Mouse (Mus musculus): ENCODE data around the gene Hc. TPM values are rescaled to one million over a fixed set of nuclear protein-coding genes. Genes with fewer than 3 reads are reported as not detected.

Gene Hc
- polyA plus RNA-seq, 1 experiment from 2014 or later, result 0.26 TPM

DNA sequence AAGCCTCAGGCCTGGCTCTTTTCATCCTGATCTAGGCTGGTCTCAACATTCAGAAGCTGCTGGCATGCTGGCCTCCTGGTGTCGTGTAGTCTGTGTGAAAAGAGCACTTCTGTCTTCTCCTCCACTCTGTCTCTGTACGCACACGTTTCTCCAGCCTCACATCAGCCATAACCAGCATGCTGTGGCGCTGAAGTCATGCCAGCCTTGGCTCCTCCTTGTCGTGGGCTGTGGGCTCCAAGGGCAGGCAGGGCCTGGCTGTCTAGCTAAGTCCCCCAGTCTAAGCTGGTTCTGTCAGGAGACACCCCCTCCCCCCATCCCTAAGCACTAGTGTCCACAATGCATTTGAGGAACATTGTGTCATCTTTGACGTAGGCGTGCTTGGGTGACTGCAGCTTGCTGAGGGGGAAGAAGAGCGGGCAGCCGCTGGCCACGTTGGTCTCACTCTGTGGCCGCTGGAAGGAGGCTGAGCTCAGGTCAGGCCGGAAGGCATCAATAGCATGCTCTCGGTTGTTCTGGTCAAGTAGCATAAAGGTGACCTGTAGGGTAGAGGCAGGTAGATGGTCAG, 117.6 kb downstream of the Hc start:
- H3K27me3 ChIP-seq (ENCODE audit: control insufficient read depth, insufficient read depth, low read length), result no peaks in the 10 kb centered on the region
- no peak for ATAC-seq (ENCODE audit: low FRiP score)
- H3K4me1 ChIP-seq (ENCODE audit: control insufficient read depth, insufficient read depth, low read length), result no peaks in the 10 kb centered on the region
- DNase-seq (ENCODE audit: low spot score, missing footprints), result no peak
- no peak overlapping the region for H3K4me3 ChIP-seq (ENCODE audit: low read depth, low read length)
- no peaks in the 10 kb centered on the region for H3K9me3 ChIP-seq (ENCODE audit: control insufficient read depth, low read length)
- 82% methylated on average over 13 of the region's 13 CpGs for WGBS
- H3K4me2 ChIP-seq, result no peak overlapping the region
- no peaks in the 10 kb centered on the region for H3K36me3 ChIP-seq (ENCODE audit: control insufficient read depth, insufficient read depth, low read length)
- H3K9ac ChIP-seq (ENCODE audit: low read length), result no peak overlapping the region
- H3K27ac ChIP-seq (ENCODE audit: low read depth, low read length), result no peak overlapping the region

- DNase-seq (ENCODE audit: low spot score, missing footprints) (no peak), ATAC-seq (ENCODE audit: low FRiP score) (no peak)
- 79% methylated on average over 11 of the region's 11 CpGs for WGBS
- no peaks in the 10 kb centered on the region for H3K9me3 ChIP-seq (ENCODE audit: control insufficient read depth, low read length)
- H3K4me3 ChIP-seq (ENCODE audit: low read depth, low read length), result no peak overlapping the region
- no peak overlapping the region for H3K4me2 ChIP-seq
- no peak overlapping the region for H3K9ac ChIP-seq (ENCODE audit: low read length)
- no peaks in the 10 kb centered on the region for H3K27me3 ChIP-seq (ENCODE audit: control insufficient read depth, insufficient read depth, low read length)
- no peaks in the 10 kb centered on the region for H3K4me1 ChIP-seq (ENCODE audit: control insufficient read depth, insufficient read depth, low read length)
- no peaks in the 10 kb centered on the region for H3K36me3 ChIP-seq (ENCODE audit: control insufficient read depth, insufficient read depth, low read length)
- H3K27ac ChIP-seq (ENCODE audit: low read depth, low read length), result no peak overlapping the region
Measured at GRCm38 (mm10) chr2:34941061-34941675, 120.1 kb downstream of the Hc start.

DNA sequence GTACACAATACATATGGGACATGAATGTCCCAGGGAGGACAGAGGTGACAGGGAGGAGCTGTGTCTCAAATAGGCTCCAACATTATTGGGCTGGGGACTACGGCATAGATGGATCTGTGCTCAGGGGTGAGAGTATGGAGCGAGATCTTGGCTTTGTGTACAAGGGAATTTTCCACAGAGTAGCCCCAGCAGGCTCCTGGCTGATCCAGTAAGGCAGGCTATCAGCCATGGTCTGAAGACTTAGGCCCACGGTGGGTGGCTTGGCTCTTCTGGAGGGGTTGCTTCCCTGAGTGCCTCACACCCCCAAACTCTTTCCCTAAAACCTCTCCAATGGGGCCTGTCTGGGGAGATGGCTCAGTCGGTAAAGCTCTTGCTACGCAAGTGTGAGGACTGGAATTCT, 121.0 kb downstream of the Hc start:
- ATAC-seq (ENCODE audit: low FRiP score) (no peak), DNase-seq (ENCODE audit: low spot score, missing footprints) (no peak)
- Histone ChIP-seq H3K9me3 (ENCODE audit: control insufficient read depth, low read length) (no peaks in the 10 kb centered on the region), H3K9ac (ENCODE audit: low read length) (no peak overlapping the region), H3K4me2 (no peak overlapping the region), H3K36me3 (ENCODE audit: control insufficient read depth, insufficient read depth, low read length) (no peaks in the 10 kb centered on the region), H3K27me3 (ENCODE audit: control insufficient read depth, insufficient read depth, low read length) (no peaks in the 10 kb centered on the region), H3K4me1 (ENCODE audit: control insufficient read depth, insufficient read depth, low read length) (no peaks in the 10 kb centered on the region), H3K4me3 (ENCODE audit: low read depth, low read length) (no peak overlapping the region), H3K27ac (ENCODE audit: low read depth, low read length) (no peak overlapping the region)
- WGBS, result 78% methylated on average over 5 of the region's 5 CpGs

GRCm38 (mm10) chr2:34938269-34939208, 122.7 kb downstream of the Hc start:
- H3K4me3 ChIP-seq (ENCODE audit: low read depth, low read length), result no peak overlapping the region
- H3K9me3 ChIP-seq (ENCODE audit: control insufficient read depth, low read length), result no peaks in the 10 kb centered on the region
- H3K27me3 ChIP-seq (ENCODE audit: control insufficient read depth, insufficient read depth, low read length), result no peaks in the 10 kb centered on the region
- H3K4me1 ChIP-seq (ENCODE audit: control insufficient read depth, insufficient read depth, low read length), result no peaks in the 10 kb centered on the region
- no peaks in the 10 kb centered on the region for H3K36me3 ChIP-seq (ENCODE audit: control insufficient read depth, insufficient read depth, low read length)
- no peak for ATAC-seq (ENCODE audit: low FRiP score)
- H3K4me2 ChIP-seq, result no peak overlapping the region
- H3K27ac ChIP-seq (ENCODE audit: low read depth, low read length), result no peak overlapping the region
- no peak overlapping the region for H3K9ac ChIP-seq (ENCODE audit: low read length)
- WGBS, result 82% methylated on average over 8 of the region's 8 CpGs
- DNase-seq (ENCODE audit: low spot score, missing footprints), result no peak

DNA sequence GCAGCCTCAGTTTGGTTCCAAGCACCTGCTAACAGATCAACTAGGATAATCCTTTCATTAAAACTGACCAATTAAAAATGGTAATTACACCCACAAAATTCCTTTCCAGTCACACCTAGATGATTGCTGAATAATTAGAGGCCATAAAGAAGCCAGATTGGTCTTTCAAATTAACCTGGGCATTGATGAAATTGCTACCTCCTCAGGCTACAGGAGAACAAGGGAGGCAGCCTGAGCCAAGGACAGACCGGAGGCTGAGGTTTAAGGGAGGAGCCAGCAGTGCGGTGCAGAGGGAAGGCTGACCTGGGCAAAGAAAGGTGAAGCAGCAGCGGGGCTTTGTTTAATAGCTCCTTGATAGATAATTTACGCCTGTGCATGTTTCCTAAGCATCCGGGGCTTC, 123.8 kb downstream of the Hc start:
- H3K27me3 ChIP-seq (ENCODE audit: control insufficient read depth, insufficient read depth, low read length), result no peaks in the 10 kb centered on the region
- no peaks in the 10 kb centered on the region for H3K4me1 ChIP-seq (ENCODE audit: control insufficient read depth, insufficient read depth, low read length)
- no peak overlapping the region for H3K4me3 ChIP-seq (ENCODE audit: low read depth, low read length)
- ATAC-seq (ENCODE audit: low FRiP score) (no peak), DNase-seq (ENCODE audit: low spot score, missing footprints) (no peak)
- WGBS, result 48% methylated on average over 5 of the region's 5 CpGs
- no peak overlapping the region for H3K9ac ChIP-seq (ENCODE audit: low read length)
- H3K9me3 ChIP-seq (ENCODE audit: control insufficient read depth, low read length), result no peaks in the 10 kb centered on the region
- H3K27ac ChIP-seq (ENCODE audit: low read depth, low read length), result no peak overlapping the region
- no peak overlapping the region for H3K4me2 ChIP-seq
- H3K36me3 ChIP-seq (ENCODE audit: control insufficient read depth, insufficient read depth, low read length), result no peaks in the 10 kb centered on the region

Other genes with a start within 250 kb of the Hc start
- 63.7 and 66.8 TPM in 2 replicates for gene Fbxw2, start 235.1 kb downstream of the Hc start, polyA plus RNA-seq (2014; fragmentation: Nextera tagmentation; extraction: Ambion mirVana)
- gene Gm34653, start 228.4 kb downstream of the Hc start, polyA plus RNA-seq (2014; fragmentation: Nextera tagmentation; extraction: Ambion mirVana), result not detected in 2 replicates
- gene Cutal, start 187.0 kb downstream of the Hc start, polyA plus RNA-seq (2014; fragmentation: Nextera tagmentation; extraction: Ambion mirVana), result 0.05 and 0.11 TPM in 2 replicates
- gene Psmd5, start 186.5 kb downstream of the Hc start, polyA plus RNA-seq (2014; fragmentation: Nextera tagmentation; extraction: Ambion mirVana), result 122 and 129 TPM in 2 replicates
- 3.9 and 4.0 TPM in 2 replicates for gene Phf19, start 147.4 kb downstream of the Hc start, polyA plus RNA-seq (2014; fragmentation: Nextera tagmentation; extraction: Ambion mirVana)
- gene Traf1, start 99.7 kb downstream of the Hc start, polyA plus RNA-seq (2014; fragmentation: Nextera tagmentation; extraction: Ambion mirVana), result 0.32 and 0.34 TPM in 2 replicates
- not detected in 2 replicates for gene AI182371, start 40.1 kb upstream of the Hc start, polyA plus RNA-seq (2014; fragmentation: Nextera tagmentation; extraction: Ambion mirVana)
- 32.8 and 36.6 TPM in 2 replicates for gene Cntrl, start 48.1 kb upstream of the Hc start, polyA plus RNA-seq (2014; fragmentation: Nextera tagmentation; extraction: Ambion mirVana)
- 283 and 293 TPM in 2 replicates for gene Rab14, start 139.7 kb upstream of the Hc start, polyA plus RNA-seq (2014; fragmentation: Nextera tagmentation; extraction: Ambion mirVana)
- 27.9 and 29.9 TPM in 2 replicates for gene Gsn, start 194.9 kb upstream of the Hc start, polyA plus RNA-seq (2014; fragmentation: Nextera tagmentation; extraction: Ambion mirVana)

Measured in midbrain, embryonic 11.5 days (tissue).